Mouse (Mus musculus) embryonic facial prominence, embryonic 14.5 days (tissue): ENCODE measurements at regions not wholly inside any gene's neighbourhood (a gene's known extent, or its start where the extent isn't known, plus 50 kb on each side); places are given as distances from the start of the nearest gene placed in this dataset.
A peak's percentile ranks its signal among the peaks of the same experiment; 100 is the strongest.

ENCODE experiments used
- ATAC-seq: fragments of 200-750 bp; cut with Nextera tagmentation; 2 replicates; pipeline ENCODE4 v1.8.0; 2017; ENCODE audit warnings: low read depth, moderate number of reproducible peaks, moderate TSS enrichment
- DNase-seq: peaks from one replicate; pipeline ENCODE4 v3.0.0-alpha.2; 2015; ENCODE audit warnings: low spot score
- H3K27ac ChIP-seq: fragments of 300-500 bp; sonication (generic); replicated peaks from 2 replicates; pipeline ENCODE4 v1.5.1; 2014; ENCODE audit warnings: low read depth, mild to moderate bottlenecking, low read length, moderate library complexity
- H3K27me3 ChIP-seq: fragments of 300-500 bp; sonication (generic); replicated peaks from 2 replicates; pipeline ENCODE4 v1.6.1; 2014; ENCODE audit warnings: low read length; ENCODE audit not compliant: control insufficient read depth, insufficient read depth
- H3K36me3 ChIP-seq: fragments of 300-500 bp; sonication (generic); 2 replicates; pipeline ENCODE4 v1.6.1; 2014; ENCODE audit warnings: low read length, mixed read lengths; ENCODE audit not compliant: control insufficient read depth, insufficient read depth
- H3K4me1 ChIP-seq: fragments of 300-500 bp; sonication (generic); 2 replicates; pipeline ENCODE4 v1.6.1; 2014; ENCODE audit warnings: antibody characterized with exemption, low read length; ENCODE audit not compliant: control insufficient read depth, insufficient read depth
- H3K4me2 ChIP-seq: fragments of 300-500 bp; sonication (generic); 2 replicates; pipeline ENCODE4 v1.6.1; 2014; ENCODE audit warnings: low read depth, mild to moderate bottlenecking, low read length, moderate library complexity, mixed read lengths
- H3K4me3 ChIP-seq: fragments of 300-500 bp; sonication (generic); 2 replicates; pipeline ENCODE4 v1.5.1; 2014; ENCODE audit warnings: low read depth, mild to moderate bottlenecking, low read length
- H3K9ac ChIP-seq: fragments of 300-500 bp; sonication (generic); 2 replicates; pipeline ENCODE4 v1.6.1; 2014; ENCODE audit warnings: low read depth, mild to moderate bottlenecking, low read length, moderate library complexity, mixed read lengths
- H3K9me3 ChIP-seq: fragments of 300-500 bp; sonication (generic); 2 replicates; pipeline ENCODE4 v1.6.1; 2016; ENCODE audit warnings: low read length; ENCODE audit not compliant: control insufficient read depth
- WGBS: fragments of 180-500 bp; shearing (Covaris S2); extraction: QIAGEN DNeasy Blood & Tissue Kit; methylation state at CpG from one replicate; pipeline ENCODE4 v1.1.7; 2014; 5-methylcytosine and 5-hydroxymethylcytosine counted together

- no peaks in the 10 kb centered on the region for H3K9me3 ChIP-seq
- no peak overlapping the region for H3K4me3 ChIP-seq
These were observed 335.8 kb downstream of the Atp23 start for GRCm38 (mm10) chr10:126565326-126565725.

GRCm38 (mm10) chr10:126555080-126555479, 346.1 kb downstream of the Atp23 start:
- WGBS = 81% methylated on average over 7 of the region's 7 CpGs
- Histone ChIP-seq H3K27ac (no peak overlapping the region), H3K9me3 (no peaks in the 10 kb centered on the region), H3K9ac (no peak overlapping the region), H3K27me3 (no peaks in the 10 kb centered on the region), H3K4me2 (no peak overlapping the region), H3K36me3 (no peaks in the 10 kb centered on the region), H3K4me1 (no peaks in the 10 kb centered on the region), H3K4me3 (no peak overlapping the region)
- ATAC-seq (no peak), DNase-seq (no peak)

More at GRCm38 (mm10) chr10:126565326-126565725, 335.8 kb downstream of the Atp23 start:
- no peak for ATAC-seq
- no peak for DNase-seq
- H3K27me3 ChIP-seq = no peaks in the 10 kb centered on the region
- no peaks in the 10 kb centered on the region for H3K36me3 ChIP-seq
- 56% methylated on average over 14 of the region's 14 CpGs for WGBS
- no peak overlapping the region for H3K9ac ChIP-seq
- no peak overlapping the region for H3K4me2 ChIP-seq
- no peak overlapping the region for H3K27ac ChIP-seq
- no peaks in the 10 kb centered on the region; the same call in 1 of the 2 replicates for H3K4me1 ChIP-seq

GRCm38 (mm10) chr10:126531950-126532349, 369.2 kb downstream of the Atp23 start:
- peaks cover 4% of the 10 kb centered on the region; the same call in 1 of the 2 replicates for H3K4me1 ChIP-seq
- no peak overlapping the region for H3K4me2 ChIP-seq
- ATAC-seq (no peak), DNase-seq (no peak)
- H3K27ac ChIP-seq = no peak overlapping the region
- H3K9me3 ChIP-seq = no peaks in the 10 kb centered on the region
- no peak overlapping the region for H3K4me3 ChIP-seq
- no peak overlapping the region for H3K9ac ChIP-seq
- no peaks in the 10 kb centered on the region for H3K36me3 ChIP-seq
- H3K27me3 ChIP-seq = 0 out of 2 replicates have a peak, but pooled peaks cover 3% of the 10 kb centered on the region
- 43% methylated on average over 3 of the region's 3 CpGs for WGBS

- Histone ChIP-seq H3K9ac (no peak overlapping the region), H3K9me3 (no peaks in the 10 kb centered on the region), H3K4me1 (peaks cover 4% of the 10 kb centered on the region; the same call in 1 of the 2 replicates), H3K4me2 (peak overlapping the region; percentile 18; the same call in 1 of the 2 replicates), H3K27me3 (0 out of 2 replicates have a peak, but pooled peaks cover 3% of the 10 kb centered on the region), H3K36me3 (no peaks in the 10 kb centered on the region), H3K27ac (no peak overlapping the region), H3K4me3 (no peak overlapping the region)
- no peak for ATAC-seq
- WGBS = 31% methylated on average over 1 of the region's 1 CpGs
- peak; percentile 64 for DNase-seq
These were observed 369.8 kb downstream of the Atp23 start for GRCm38 (mm10) chr10:126531368-126531767.

GRCm38 (mm10) chr10:126528801-126529200, 372.4 kb downstream of the Atp23 start:
- no peak for ATAC-seq
- 93% methylated on average over 2 of the region's 2 CpGs for WGBS
- no peaks in the 10 kb centered on the region for H3K36me3 ChIP-seq
- DNase-seq = no peak
- no peaks in the 10 kb centered on the region for H3K9me3 ChIP-seq
- H3K4me2 ChIP-seq = no peak overlapping the region
- H3K27ac ChIP-seq = no peak overlapping the region
- H3K9ac ChIP-seq = no peak overlapping the region
- no peak overlapping the region for H3K4me3 ChIP-seq
- 0 out of 2 replicates have a peak, but pooled peaks cover 3% of the 10 kb centered on the region for H3K27me3 ChIP-seq
- H3K4me1 ChIP-seq = peaks cover 4% of the 10 kb centered on the region; the same call in 1 of the 2 replicates

GRCm38 (mm10) chr10:126526186-126526585, 375.0 kb downstream of the Atp23 start:
- Histone ChIP-seq H3K9ac (no peak overlapping the region), H3K36me3 (no peaks in the 10 kb centered on the region), H3K4me2 (no peak overlapping the region), H3K27me3 (0 out of 2 replicates have a peak, but pooled peaks cover 3% of the 10 kb centered on the region), H3K27ac (no peak overlapping the region), H3K4me1 (peaks cover 13% of the 10 kb centered on the region; the same call in 1 of the 2 replicates), H3K9me3 (no peaks in the 10 kb centered on the region), H3K4me3 (no peak overlapping the region)
- ATAC-seq (no peak), DNase-seq (no peak)
- 44% methylated on average over 5 of the region's 5 CpGs for WGBS

GRCm38 (mm10) chr10:126521836-126522815, 379.0 kb downstream of the Atp23 start:
- Histone ChIP-seq H3K4me1 (peaks cover 10% of the 10 kb centered on the region; the same call in 1 of the 2 replicates), H3K27ac (peak overlapping the region; percentile 45), H3K4me2 (0 out of 2 replicates have a peak overlapping the region, but pooled peaks have one; percentile 4), H3K36me3 (no peaks in the 10 kb centered on the region), H3K4me3 (no peak overlapping the region), H3K9me3 (0 out of 2 replicates have a peak, but pooled peaks cover 7% of the 10 kb centered on the region), H3K9ac (no peak overlapping the region), H3K27me3 (no peaks in the 10 kb centered on the region)
- peak; percentile 70 for DNase-seq
- 21% methylated on average over 7 of the region's 7 CpGs for WGBS
- ATAC-seq = peak; percentile 65

- 51% methylated on average over 9 of the region's 9 CpGs for whole genome bisulfite sequencing
- H3K4me2 ChIP-seq = no peak overlapping the region
- no peaks in the 10 kb centered on the region for H3K27me3 ChIP-seq
- H3K9me3 ChIP-seq = 0 out of 2 replicates have a peak, but pooled peaks cover 10% of the 10 kb centered on the region
- peaks cover 10% of the 10 kb centered on the region; the same call in 1 of the 2 replicates for H3K4me1 ChIP-seq
- H3K9ac ChIP-seq = no peak overlapping the region
- H3K27ac ChIP-seq = no peak overlapping the region
- ATAC-seq = peak; percentile 22; the same call in 1 of the 2 replicates
- DNase-seq = peak; percentile 78
- no peak overlapping the region for H3K4me3 ChIP-seq
- H3K36me3 ChIP-seq = no peaks in the 10 kb centered on the region
These were observed 380.2 kb downstream of the Atp23 start for GRCm38 (mm10) chr10:126520973-126521372.
